Mouse (Mus musculus) stomach, embryonic 14.5 days (tissue): ENCODE measurements around the gene Pipox. TPM values are rescaled to one million over a fixed set of nuclear protein-coding genes. Genes with fewer than 3 reads are reported as not detected.

Source experiments
- ATAC-seq: fragments of 200-750 bp; cut with Nextera tagmentation; 2 replicates; pipeline ENCODE4 v1.8.0; 2017; ENCODE audit warnings: low read depth, moderate TSS enrichment; ENCODE audit not compliant: insufficient number of reproducible peaks, insufficient read depth, low FRiP score
- H3K27ac ChIP-seq: fragments of 300-500 bp; sonication (generic); 2 replicates; pipeline ENCODE4 v1.5.1; 2014; ENCODE audit warnings: mild to moderate bottlenecking, low read length, moderate library complexity, mixed read lengths
- H3K27me3 ChIP-seq: fragments of 300-500 bp; sonication (generic); 2 replicates; pipeline ENCODE4 v1.6.1; 2014; ENCODE audit warnings: low read length, control low read depth, mixed read lengths; ENCODE audit not compliant: control insufficient read depth, insufficient read depth
- H3K36me3 ChIP-seq: fragments of 300-500 bp; sonication (generic); 2 replicates; pipeline ENCODE4 v1.6.1; 2014; ENCODE audit warnings: mild to moderate bottlenecking, control low read depth, low read length, moderate library complexity, mixed read lengths; ENCODE audit not compliant: control insufficient read depth, insufficient read depth
- H3K4me1 ChIP-seq: fragments of 300-500 bp; sonication (generic); 2 replicates; pipeline ENCODE4 v1.6.1; 2014; ENCODE audit warnings: low read length, control low read depth, mixed read lengths; ENCODE audit not compliant: control insufficient read depth, insufficient read depth
- H3K4me2 ChIP-seq: fragments of 300-500 bp; sonication (generic); replicated peaks from 2 replicates; pipeline ENCODE4 v1.6.1; 2014; ENCODE audit warnings: low read depth, low read length, control low read depth
- H3K4me3 ChIP-seq: fragments of 300-500 bp; sonication (generic); 2 replicates; pipeline ENCODE4 v1.5.1; 2014; ENCODE audit warnings: low read depth, low read length, control low read depth
- H3K9ac ChIP-seq: fragments of 300-500 bp; sonication (generic); replicated peaks from 2 replicates; pipeline ENCODE4 v1.6.1; 2014; ENCODE audit warnings: low read depth, mild to moderate bottlenecking, control low read depth, low read length, moderate library complexity, mixed read lengths
- H3K9me3 ChIP-seq: fragments of 300-500 bp; sonication (generic); 2 replicates; pipeline ENCODE4 v1.6.1; 2016; ENCODE audit warnings: low read depth, low read length, control low read depth; ENCODE audit not compliant: control insufficient read depth
- WGBS: fragments of 180-500 bp; shearing (Covaris S2); extraction: QIAGEN DNeasy Blood & Tissue Kit; methylation state at CpG from one replicate; pipeline ENCODE4 v1.1.7; 2014; 5-methylcytosine and 5-hydroxymethylcytosine counted together
- polyA plus RNA-seq: library from polyadenylated mRNA; unstranded; fragments of >200 nt; fragmentation: Nextera tagmentation; extraction: Ambion mirVana; gene quantifications from 2 replicates; pipeline ENCODE4 v1.2.1, GENCODE M21; 2014

Gene Pipox
- polyA plus RNA-seq, 1 experiment from 2014 or later: 13.4 TPM

- no peaks in the 10 kb centered on the region for H3K4me1 ChIP-seq
- H3K9ac ChIP-seq: no peak overlapping the region
- H3K4me3 ChIP-seq: no peak overlapping the region
- H3K36me3 ChIP-seq: peaks cover 22% of the 10 kb centered on the region; the same call in 1 of the 2 replicates
- 54% methylated on average over 7 of the region's 7 CpGs for WGBS
- no peaks in the 10 kb centered on the region for H3K27me3 ChIP-seq
- no peak overlapping the region for H3K4me2 ChIP-seq
- no peaks in the 10 kb centered on the region for H3K9me3 ChIP-seq
- no peak overlapping the region for H3K27ac ChIP-seq
- no peak for ATAC-seq
Observed at GRCm38 (mm10) chr11:77830875-77831274, 63.0 kb downstream of the Pipox start.

Other genes starting within 250 kb of the Pipox start
- 9.9 and 10.3 TPM in 2 replicates for gene Nufip2, start 207.9 kb downstream of the Pipox start, polyA plus RNA-seq
- not detected in 2 replicates for gene Cryba1, start 168.8 kb downstream of the Pipox start, polyA plus RNA-seq
- 18.4 and 22.3 TPM in 2 replicates for gene Myo18a, start 130.8 kb downstream of the Pipox start, polyA plus RNA-seq
- gene Gm10277, start 106.3 kb downstream of the Pipox start, polyA plus RNA-seq: 1.2 and 1.5 TPM in 2 replicates
- 2.1 and 3.0 TPM in 2 replicates for gene Sez6, start 36.7 kb upstream of the Pipox start, polyA plus RNA-seq
- gene Phf12, start 88.7 kb upstream of the Pipox start, polyA plus RNA-seq: 16.9 and 22.5 TPM in 2 replicates
- gene Dhrs13, start 138.2 kb upstream of the Pipox start, polyA plus RNA-seq: 19.1 and 21.4 TPM in 2 replicates
- 54.1 and 60.6 TPM in 2 replicates for gene Flot2, start 143.8 kb upstream of the Pipox start, polyA plus RNA-seq
- 33.4 and 33.5 TPM in 2 replicates for gene Eral1, start 186.3 kb upstream of the Pipox start, polyA plus RNA-seq
- 15.2 and 16.4 TPM in 2 replicates for gene Fam222b, start 200.6 kb upstream of the Pipox start, polyA plus RNA-seq